Mouse (Mus musculus): ENCODE results near the gene Opcml. TPM values are rescaled to one million over a fixed set of nuclear protein-coding genes. Genes with fewer than 3 reads are reported as not detected.

The Opcml gene
- polyA plus RNA-seq, 1 experiment from 2014 or later = 9.4 TPM

DNA sequence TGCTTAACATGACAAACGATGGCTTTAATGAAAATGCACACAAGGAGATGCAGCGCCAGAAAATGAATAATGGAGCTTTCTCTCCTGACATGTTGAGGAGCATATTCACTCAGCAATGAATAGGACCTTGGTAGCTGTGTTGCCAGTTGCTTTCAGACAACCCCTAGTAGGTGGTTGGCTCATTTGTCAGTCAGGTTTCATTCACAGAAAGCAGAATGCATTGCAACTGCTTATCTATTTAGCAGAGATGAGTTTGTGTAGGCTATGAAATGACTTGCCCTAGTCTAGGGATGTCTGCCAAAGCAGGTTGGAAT lies 574.5 kb downstream of the Opcml start:
- no peaks in the 10 kb centered on the region for H3K27me3 ChIP-seq (ENCODE audit: insufficient read depth, low read length)
- WGBS = 74% methylated on average over 2 of the region's 2 CpGs
- H3K4me3 ChIP-seq (ENCODE audit: low read depth, low read length) = no peak overlapping the region

DNA sequence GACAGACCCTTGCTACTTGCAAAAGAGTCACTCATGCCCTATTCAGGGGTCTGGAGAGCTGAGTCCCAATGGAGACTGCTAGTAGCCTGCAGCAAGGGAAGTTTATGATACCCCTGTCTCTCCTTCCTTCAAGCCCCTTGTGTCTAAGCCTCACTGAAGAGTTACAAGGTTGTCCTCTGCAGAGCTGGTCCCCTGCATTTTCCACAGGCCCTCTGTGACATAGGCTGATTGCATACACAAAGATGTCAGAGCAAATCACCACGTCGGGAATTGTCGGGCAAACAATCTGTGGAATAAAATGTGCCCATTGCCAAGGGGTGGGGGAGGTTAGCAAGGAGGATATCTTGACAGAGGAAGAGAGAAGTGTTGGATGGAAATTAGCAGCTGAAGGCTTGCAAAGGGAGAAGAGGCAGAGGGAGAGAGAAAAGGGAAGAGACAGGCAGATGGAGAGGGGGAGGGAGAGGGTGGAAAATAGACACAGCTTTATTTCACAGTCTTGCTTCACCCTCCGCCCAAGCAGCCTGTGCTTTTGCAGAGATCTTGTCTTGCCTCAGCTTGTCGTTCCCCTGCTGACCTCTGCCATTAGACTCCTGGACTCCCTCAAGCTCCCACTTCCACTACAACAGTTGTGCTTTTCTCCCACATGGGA lies 596.1 kb downstream of the Opcml start:
- TF ChIP-seq CTCF (IDR thresholded peaks at IDR 0.05; ENCODE audit: low read depth) = no peak
- Histone ChIP-seq H3K4me2 (no peak overlapping the region), H3K4me1 (ENCODE audit: insufficient read depth) (peaks cover 13% of the 10 kb centered on the region; the same call in 1 of the 2 replicates), H3K9me3 (ENCODE audit: low read depth, low read length) (no peaks in the 10 kb centered on the region), H3K4me3 (ENCODE audit: low read depth, low read length) (no peak overlapping the region), H3K9ac (no peak overlapping the region), H3K27ac (ENCODE audit: low read depth) (peak overlapping the region; percentile 79), H3K27me3 (ENCODE audit: insufficient read depth, low read length) (no peaks in the 10 kb centered on the region), H3K36me3 (ENCODE audit: insufficient read depth) (no peaks in the 10 kb centered on the region)
- DNase-seq = peak; percentile 60
- WGBS = 31% methylated on average over 5 of the region's 5 CpGs
- ATAC-seq (ENCODE audit: insufficient read depth) = peak; percentile 64

More for the DNA sequence above, 574.5 kb downstream of the Opcml start:
- H3K4me1 ChIP-seq (ENCODE audit: insufficient read depth) = no peaks in the 10 kb centered on the region
- H3K9me3 ChIP-seq (ENCODE audit: low read depth, low read length) = no peaks in the 10 kb centered on the region
- DNase-seq = no peak
- H3K27ac ChIP-seq (ENCODE audit: low read depth) = no peak overlapping the region
- H3K9ac ChIP-seq = no peak overlapping the region
- H3K4me2 ChIP-seq = no peak overlapping the region
- ATAC-seq (ENCODE audit: insufficient read depth) = no peak
- TF ChIP-seq CTCF (IDR thresholded peaks at IDR 0.05; ENCODE audit: low read depth) = no peak
- H3K36me3 ChIP-seq (ENCODE audit: insufficient read depth) = no peaks in the 10 kb centered on the region

DNA sequence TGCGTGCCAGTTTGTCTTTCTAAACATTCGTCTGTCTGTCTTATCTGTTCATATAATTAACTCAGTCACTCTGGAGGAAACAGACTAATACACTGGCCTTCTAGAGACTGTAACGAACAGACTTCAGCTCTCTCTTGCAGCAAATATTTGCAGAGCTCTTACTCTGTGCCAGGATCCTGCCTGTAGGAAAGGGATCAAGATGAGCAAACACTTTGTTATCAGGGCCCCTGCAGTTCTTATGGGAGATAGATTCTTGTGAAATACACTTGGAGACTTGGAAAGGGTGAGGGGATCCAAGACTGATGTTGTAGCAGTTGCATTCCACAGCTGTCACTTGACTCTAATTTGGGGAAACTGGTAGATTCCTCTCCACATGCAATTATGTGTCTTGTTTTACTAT lies 604.6 kb downstream of the Opcml start:
- no peaks in the 10 kb centered on the region for H3K4me1 ChIP-seq (ENCODE audit: insufficient read depth)
- WGBS = 9% methylated on average over 3 of the region's 3 CpGs
- no peak overlapping the region for H3K4me2 ChIP-seq
- H3K36me3 ChIP-seq (ENCODE audit: insufficient read depth) = no peaks in the 10 kb centered on the region
- no peak overlapping the region for H3K9ac ChIP-seq
- peak; percentile 91 for DNase-seq
- no peaks in the 10 kb centered on the region for H3K9me3 ChIP-seq (ENCODE audit: low read depth, low read length)
- peak; percentile 98 for ATAC-seq (ENCODE audit: insufficient read depth)
- no peak for TF ChIP-seq CTCF (IDR thresholded peaks at IDR 0.05; ENCODE audit: low read depth)
- H3K4me3 ChIP-seq (ENCODE audit: low read depth, low read length) = no peak overlapping the region
- H3K27ac ChIP-seq (ENCODE audit: low read depth) = no peak overlapping the region
- H3K27me3 ChIP-seq (ENCODE audit: insufficient read depth, low read length) = no peaks in the 10 kb centered on the region

DNA sequence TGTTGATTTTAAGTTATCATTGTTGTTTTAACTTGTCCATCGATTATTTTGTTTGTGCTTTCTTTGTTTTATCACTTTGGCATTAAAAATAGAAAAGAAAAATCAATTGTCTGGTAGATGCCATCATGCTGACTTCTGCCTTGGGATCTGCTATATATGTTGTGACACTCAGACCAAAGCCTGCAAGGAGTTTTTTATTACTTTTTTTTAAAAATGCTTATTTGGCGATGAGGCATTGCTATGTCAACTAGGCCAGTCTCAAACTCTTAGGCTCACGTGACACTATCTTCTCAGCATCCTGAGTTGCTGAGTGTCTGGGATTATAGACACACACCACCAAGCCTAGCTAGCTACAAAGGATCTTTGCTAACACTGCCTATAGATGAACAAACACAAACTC lies 605.1 kb downstream of the Opcml start:
- ATAC-seq (ENCODE audit: insufficient read depth) = peak; percentile 92
- Histone ChIP-seq H3K9ac (no peak overlapping the region), H3K27me3 (ENCODE audit: insufficient read depth, low read length) (no peaks in the 10 kb centered on the region), H3K4me1 (ENCODE audit: insufficient read depth) (no peaks in the 10 kb centered on the region), H3K36me3 (ENCODE audit: insufficient read depth) (no peaks in the 10 kb centered on the region), H3K27ac (ENCODE audit: low read depth) (peak overlapping the region; percentile 55; the same call in 1 of the 2 replicates), H3K4me2 (no peak overlapping the region), H3K4me3 (ENCODE audit: low read depth, low read length) (no peak overlapping the region), H3K9me3 (ENCODE audit: low read depth, low read length) (no peaks in the 10 kb centered on the region)
- 20% methylated on average over 3 of the region's 3 CpGs for WGBS
- DNase-seq = peak; percentile 73
- no peak for TF ChIP-seq CTCF (IDR thresholded peaks at IDR 0.05; ENCODE audit: low read depth)

- Histone ChIP-seq H3K9me3 (ENCODE audit: low read depth, low read length) (no peaks in the 10 kb centered on the region), H3K4me3 (ENCODE audit: low read depth, low read length) (peak overlapping the region; percentile 51), H3K36me3 (ENCODE audit: insufficient read depth) (no peaks in the 10 kb centered on the region), H3K27ac (ENCODE audit: low read depth) (no peak overlapping the region), H3K4me1 (ENCODE audit: insufficient read depth) (no peaks in the 10 kb centered on the region), H3K9ac (peak overlapping the region; percentile 47), H3K4me2 (peak overlapping the region; percentile 93), H3K27me3 (ENCODE audit: insufficient read depth, low read length) (peaks cover 25% of the 10 kb centered on the region)
- peak; percentile 67 for DNase-seq
- no peak for TF ChIP-seq CTCF (IDR thresholded peaks at IDR 0.05; ENCODE audit: low read depth)
- ATAC-seq (ENCODE audit: insufficient read depth) = peak; percentile 72
- 2% methylated on average over 56 of the region's 56 CpGs for WGBS
Observed at GRCm38 (mm10) chr9:28402770-28403650, 612.4 kb downstream of the Opcml start.

- peaks cover 25% of the 10 kb centered on the region for H3K27me3 ChIP-seq (ENCODE audit: insufficient read depth, low read length)
- peak overlapping the region; percentile 51 for H3K4me3 ChIP-seq (ENCODE audit: low read depth, low read length)
- peak overlapping the region; percentile 47 for H3K9ac ChIP-seq
- H3K36me3 ChIP-seq (ENCODE audit: insufficient read depth) = no peaks in the 10 kb centered on the region
- DNase-seq (peak; percentile 78), ATAC-seq (ENCODE audit: insufficient read depth) (peak; percentile 72)
- WGBS = 2% methylated on average over 30 of the region's 30 CpGs
- H3K9me3 ChIP-seq (ENCODE audit: low read depth, low read length) = no peaks in the 10 kb centered on the region
- no peaks in the 10 kb centered on the region for H3K4me1 ChIP-seq (ENCODE audit: insufficient read depth)
- H3K27ac ChIP-seq (ENCODE audit: low read depth) = peak overlapping the region; percentile 51
- peak overlapping the region; percentile 93 for H3K4me2 ChIP-seq
- TF ChIP-seq CTCF (IDR thresholded peaks at IDR 0.05; ENCODE audit: low read depth) = peak; percentile 77
Observed at GRCm38 (mm10) chr9:28403831-28404562, 613.4 kb downstream of the Opcml start.

- Histone ChIP-seq H3K4me2 (peak overlapping the region; percentile 93), H3K27ac (ENCODE audit: low read depth) (no peak overlapping the region), H3K4me1 (ENCODE audit: insufficient read depth) (no peaks in the 10 kb centered on the region), H3K36me3 (ENCODE audit: insufficient read depth) (no peaks in the 10 kb centered on the region), H3K4me3 (ENCODE audit: low read depth, low read length) (peak overlapping the region; percentile 51), H3K9me3 (ENCODE audit: low read depth, low read length) (no peaks in the 10 kb centered on the region), H3K27me3 (ENCODE audit: insufficient read depth, low read length) (peaks cover 25% of the 10 kb centered on the region), H3K9ac (no peak overlapping the region)
- ATAC-seq (ENCODE audit: insufficient read depth) (no peak), DNase-seq (no peak)
- WGBS = 68% methylated on average over 8 of the region's 8 CpGs
- no peak for TF ChIP-seq CTCF (IDR thresholded peaks at IDR 0.05; ENCODE audit: low read depth)
Observed at GRCm38 (mm10) chr9:28404616-28405015, 614.0 kb downstream of the Opcml start.

All from lung, embryonic 14.5 days (tissue).